Comparison of ENCODE assay signal across 17 mouse cellular contexts in the genomic region with DNA sequence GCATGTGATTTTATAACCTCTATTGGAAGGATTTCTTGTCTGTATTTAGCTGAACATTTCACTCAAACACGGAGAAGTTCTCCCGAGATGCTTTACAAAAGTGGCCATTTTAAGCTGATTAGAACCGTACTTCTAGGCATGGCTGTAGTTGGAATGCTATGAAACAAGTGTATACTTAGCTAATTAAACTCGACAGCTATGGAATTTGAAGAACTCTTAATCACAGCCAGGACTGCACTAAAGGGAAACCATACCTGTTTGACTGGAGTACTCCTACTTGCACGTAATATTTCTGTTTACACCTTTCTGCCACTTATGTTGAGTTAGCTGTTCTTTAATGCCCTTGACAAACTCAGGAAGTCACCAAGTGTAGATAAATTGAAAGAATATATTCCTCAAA.
"Had no signal": no experiment of that assay in that cellular context is flagged by ENCODE, and none has a peak within 500 bp of the region (broad histone marks: within the 10 kb centered on the region; RNA-seq: fewer than 3 reads in every experiment).

No protein-coding gene starts in this region.

- H3K9ac ChIP-seq: liver, embryonic 13.5 days; liver, embryonic 15.5 days; liver, postnatal 0 days; lung, embryonic 15.5 days; midbrain, embryonic 13.5 days; midbrain, embryonic 15.5 days; neural tube, embryonic 12.5 days; stomach, embryonic 15.5 days had no signal

- H3K36me3 ChIP-seq: liver, embryonic 13.5 days; liver, embryonic 15.5 days; lung, embryonic 15.5 days; midbrain, embryonic 13.5 days; midbrain, embryonic 15.5 days; stomach, embryonic 15.5 days had no signal

- H3K27ac ChIP-seq: liver, embryonic 13.5 days; liver, embryonic 15.5 days; macrophage; midbrain, embryonic 13.5 days; midbrain, embryonic 15.5 days; neural tube, embryonic 12.5 days; stomach, postnatal 0 days had no signal

- H3K4me2 ChIP-seq: liver, embryonic 13.5 days; liver, embryonic 15.5 days; lung, embryonic 15.5 days; midbrain, embryonic 11.5 days; midbrain, embryonic 13.5 days; midbrain, embryonic 15.5 days; neural tube, embryonic 12.5 days; stomach, embryonic 15.5 days had no signal

- H3K4me1 ChIP-seq: liver, embryonic 15.5 days; midbrain, embryonic 13.5 days; midbrain, embryonic 15.5 days; neural tube, embryonic 12.5 days had no signal

- DNase-seq: liver, embryonic 13.5 days; liver, postnatal 0 days; lung, postnatal 36 days; right cerebral cortex, postnatal 14 days; thymus, adult 2 months; thymus, postnatal 25 days; thymus, postnatal 4 days had no signal

- H3K27me3 ChIP-seq: liver, embryonic 13.5 days; liver, embryonic 15.5 days; lung, embryonic 15.5 days; neural tube, embryonic 12.5 days; stomach, embryonic 15.5 days had no signal

- H3K9me3 ChIP-seq: liver, embryonic 13.5 days; liver, embryonic 15.5 days; lung, embryonic 15.5 days; megakaryocyte, embryonic 14.5 days; midbrain, embryonic 13.5 days; midbrain, embryonic 15.5 days; neural tube, embryonic 12.5 days; stomach, embryonic 15.5 days had no signal

- ATAC-seq: liver, postnatal 0 days; midbrain, embryonic 13.5 days; midbrain, embryonic 15.5 days had no signal

- H3K4me3 ChIP-seq: liver, embryonic 13.5 days; liver, embryonic 15.5 days; lung, embryonic 15.5 days; megakaryocyte, embryonic 14.5 days; midbrain, embryonic 13.5 days; midbrain, embryonic 15.5 days; neural tube, embryonic 12.5 days; stomach, embryonic 15.5 days had no signal
